Mouse (Mus musculus): ENCODE results near the gene Eci3. TPM values are rescaled to one million over a fixed set of nuclear protein-coding genes. Genes with fewer than 3 reads are reported as not detected.
"Not testable (repeated sequence)": the region's sequence is repeated elsewhere in the genome, so short reads cannot be mapped to it uniquely, and the experiment has no call there.

Eci3 gene
- total RNA-seq, 2 experiments from 2014 or later, result 1.7 to 2.7 TPM

DNA sequence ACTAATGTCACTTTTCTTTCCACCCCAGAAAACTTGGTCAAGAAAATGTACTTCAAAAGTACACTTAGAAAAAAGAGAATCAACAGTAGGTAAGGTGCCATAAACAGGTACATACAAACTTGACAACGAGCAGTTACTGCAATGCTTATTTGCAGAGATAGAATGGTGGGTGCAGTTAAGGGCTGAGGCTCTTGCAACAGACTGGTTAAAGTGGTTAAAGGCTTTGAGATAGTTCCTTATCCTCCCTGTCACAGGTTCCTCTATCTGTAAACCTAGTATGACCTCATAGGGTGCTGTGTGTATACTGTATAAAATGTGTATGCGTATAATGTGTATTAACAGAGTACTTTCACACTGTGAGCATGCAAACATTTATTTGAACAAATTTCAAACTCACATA lies 12.2 kb downstream of the Eci3 start:
- DNase-seq (ENCODE audit: low spot score); intact Hi-C loops (cut with DNase I): not testable (repeated sequence)

DNA sequence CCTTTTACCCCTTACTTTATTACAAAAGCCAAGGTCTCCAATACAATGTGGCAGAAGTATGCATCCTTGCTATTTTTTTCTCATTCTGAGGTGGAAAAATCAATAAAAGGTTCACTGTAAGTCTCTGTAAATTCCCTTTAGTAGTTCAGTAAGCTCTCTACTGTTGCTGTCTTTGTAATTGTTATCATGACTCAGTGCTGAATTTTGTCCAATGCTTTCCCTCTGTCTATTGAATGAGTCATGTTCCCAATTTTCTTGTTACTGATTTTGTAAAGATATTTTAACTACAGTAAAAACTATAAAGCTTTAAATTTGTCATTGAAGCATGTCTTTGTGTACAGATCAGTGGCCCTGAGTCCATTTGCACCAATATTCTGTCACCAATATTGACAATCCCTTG lies 21.2 kb downstream of the Eci3 start:
- intact Hi-C loops (cut with DNase I), result no loop called here
- no peak for DNase-seq (ENCODE audit: low spot score)

DNA sequence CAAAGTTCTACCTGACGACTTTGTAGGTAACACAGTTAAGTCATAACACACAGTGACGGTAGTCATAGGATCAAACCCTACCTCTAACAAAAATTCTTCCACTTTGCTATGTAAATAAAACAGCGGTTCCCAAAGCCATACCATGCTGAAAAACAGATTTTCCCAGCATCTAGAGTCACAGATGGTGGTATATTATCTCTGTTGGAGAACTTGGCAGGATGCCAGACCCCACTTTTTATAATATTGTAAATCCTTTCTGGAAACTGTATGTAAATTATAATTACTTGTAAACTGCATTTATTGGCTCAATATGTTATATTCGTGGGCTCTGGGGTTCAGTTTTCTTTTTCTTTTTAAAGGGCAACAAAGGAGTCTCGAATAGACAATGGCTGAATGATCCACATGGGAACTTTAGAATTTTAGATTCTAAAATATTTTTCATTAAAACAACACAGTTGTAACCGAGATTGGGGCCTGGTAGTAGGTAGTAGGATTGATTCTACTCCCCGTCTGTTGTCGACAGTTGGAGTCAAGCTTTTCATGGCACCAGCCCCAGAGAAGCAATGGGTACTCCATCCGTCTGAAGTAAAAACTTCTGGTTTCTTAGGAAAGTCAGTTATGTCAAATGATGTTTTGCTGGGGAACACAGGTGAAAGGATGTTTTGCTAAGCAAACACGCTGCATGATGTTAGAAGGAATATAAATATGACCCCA lies 28.5 kb downstream of the Eci3 start:
- no peak for DNase-seq (ENCODE audit: low spot score)
- intact Hi-C loops (cut with DNase I), result no loop called here

DNA sequence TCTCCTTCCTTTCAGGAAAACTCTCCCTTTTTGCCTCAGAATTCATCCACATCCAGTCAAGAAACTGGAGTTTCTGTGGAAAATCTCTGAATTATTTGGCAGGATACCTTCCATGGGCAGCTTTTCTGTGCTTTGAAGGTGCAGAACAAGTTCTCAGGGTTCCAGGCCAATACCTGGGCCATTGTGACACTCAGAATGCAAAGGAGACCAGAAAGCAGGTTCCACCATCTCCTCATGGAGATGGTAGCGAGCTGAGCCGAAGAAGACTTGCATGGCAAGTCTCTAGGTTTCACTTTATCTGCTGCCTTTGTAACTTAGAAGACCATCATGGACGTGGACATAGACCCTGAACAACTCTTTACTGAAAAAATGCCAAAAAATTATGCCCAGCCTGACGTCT lies 39.4 kb downstream of the Eci3 start, which contains the start of the genes Fam217a and 4933417A18Rik:
Fam217a (minus strand) TSS at position 101 of the 400 bp plus-strand sequence.
4933417A18Rik (plus strand) TSS at position 200 of the 400 bp plus-strand sequence.
- DNase-seq (ENCODE audit: low spot score), result no peak
- intact Hi-C loops (cut with DNase I), result no loop called here

DNA sequence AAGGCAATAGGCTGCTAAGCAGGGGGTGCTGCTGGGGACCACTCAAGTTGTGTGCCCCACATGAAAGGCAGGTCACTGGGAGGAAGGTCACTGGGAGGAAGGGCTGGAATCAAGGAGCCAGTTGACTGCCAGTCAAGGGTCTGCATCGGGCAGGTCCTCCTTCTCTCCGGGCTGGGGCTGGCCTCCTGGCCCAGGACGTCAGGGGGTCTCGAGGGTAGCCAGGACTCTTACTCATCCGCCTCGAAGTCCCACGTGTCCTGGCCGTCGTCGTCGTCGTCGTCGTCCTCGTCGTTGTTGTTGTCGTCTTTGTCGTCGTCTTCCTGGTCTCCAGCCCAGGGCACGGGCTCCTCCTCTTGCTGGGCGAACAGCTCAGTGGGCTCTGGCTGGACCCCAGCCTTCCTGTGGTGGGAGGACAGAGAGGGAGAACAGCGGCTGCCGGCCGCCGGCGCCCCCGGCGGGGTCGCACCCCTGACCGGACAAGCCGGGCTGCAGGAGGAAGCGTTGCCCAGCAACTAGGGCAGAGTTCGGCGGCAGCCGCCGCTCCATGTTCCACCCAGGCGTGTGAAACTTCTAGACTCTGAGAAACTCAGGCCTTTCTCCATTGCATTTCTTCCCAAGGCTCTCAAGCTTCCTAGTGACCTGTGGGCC lies 47.0 kb downstream of the Eci3 start:
- no peak for DNase-seq (ENCODE audit: low spot score)
- intact Hi-C loops (cut with DNase I), result no loop called here

DNA sequence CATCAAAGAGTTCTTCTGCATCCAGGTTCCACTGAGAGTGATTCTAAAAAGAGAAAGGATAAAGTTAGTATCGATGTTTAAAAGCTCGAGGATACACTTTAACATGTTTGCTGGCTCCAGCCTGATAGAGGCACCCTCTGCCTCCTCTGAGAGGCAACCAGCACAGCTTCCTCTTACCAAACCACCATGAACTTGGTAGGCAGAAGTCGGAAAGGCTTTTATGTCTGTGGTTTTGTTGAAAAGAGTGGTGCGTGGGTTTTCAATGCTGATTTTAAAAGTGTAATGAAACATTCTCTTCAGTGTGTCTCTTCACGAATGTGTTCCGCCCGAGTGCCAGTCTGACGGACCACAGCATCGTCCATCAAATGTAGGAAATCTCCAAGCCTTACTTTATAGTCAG lies 49.0 kb downstream of the Eci3 start:
- intact Hi-C loops (cut with DNase I), result no loop called here
- DNase-seq (ENCODE audit: low spot score), result no peak

Other genes starting within 250 kb of the Eci3 start
- not detected for gene Fam50b, start 229.0 kb downstream of the Eci3 start, total RNA-seq (2021)
- 10 to 100 TPM; 31.1 to 36.0 TPM for gene Prpf4b, start 88.5 kb downstream of the Eci3 start, total RNA-seq (2021)
- gene Fam217a, start 39.5 kb downstream of the Eci3 start, total RNA-seq (2021), result under 1 TPM; 0.10 to 0.22 TPM
- not detected for gene 4933417A18Rik, start 39.4 kb downstream of the Eci3 start, total RNA-seq (2021)
- gene Eci2, start 63.3 kb upstream of the Eci3 start, total RNA-seq (2021), result 100 to 1,000 TPM; 262 to 265 TPM

Measured in heart, postnatal 25 days (tissue).